Mouse (Mus musculus): ENCODE results near the gene Ncln.
A peak's percentile ranks its signal among the peaks of the same experiment; 100 is the strongest.

Gene Ncln

DNA sequence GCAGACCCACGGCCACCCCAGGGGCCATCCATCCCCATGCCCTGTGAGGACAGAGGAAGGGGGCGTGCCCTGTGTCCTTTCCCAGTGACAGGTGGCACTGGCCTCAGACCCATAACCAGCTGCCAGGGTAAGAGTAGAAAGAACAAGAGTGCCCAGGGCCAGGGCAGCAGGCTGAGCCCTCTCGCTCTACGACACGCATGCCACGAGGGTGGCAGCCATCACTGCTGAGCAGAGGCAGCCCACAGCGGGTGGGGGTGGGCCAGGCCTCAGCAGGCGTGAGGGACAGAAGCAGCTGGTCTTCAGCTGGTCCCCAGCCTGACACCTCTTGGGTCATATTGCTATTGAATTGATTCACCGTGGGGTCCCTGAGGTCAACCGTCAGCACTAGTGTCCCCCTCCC, 9.7 kb downstream of the Ncln start:
- no peak for DNase-seq

DNA sequence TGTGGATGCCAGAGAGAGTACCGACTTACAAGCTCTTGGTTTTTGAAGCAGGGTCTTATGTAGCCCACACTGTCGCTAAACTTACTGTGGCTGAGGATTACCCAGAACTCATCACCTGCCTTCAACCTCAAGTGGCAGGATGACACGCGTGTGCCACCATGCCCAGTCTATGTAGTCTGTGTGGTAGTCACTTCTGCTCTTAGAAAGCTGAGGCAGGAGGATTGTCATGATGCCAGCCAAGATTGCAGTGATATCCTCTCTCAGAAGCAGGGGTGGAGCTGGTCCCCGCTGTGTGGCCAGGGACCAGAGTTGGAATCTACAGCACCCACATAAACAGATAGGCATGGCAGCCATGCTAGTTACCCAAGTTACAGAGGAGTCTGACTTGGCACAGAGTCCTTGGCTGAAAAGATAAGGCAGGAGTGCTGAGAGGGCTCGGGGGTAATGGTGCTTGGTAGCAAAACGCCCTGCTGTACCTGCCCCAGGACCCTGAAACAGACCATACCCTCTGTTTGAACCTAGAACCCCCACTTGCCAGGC, 10.6 kb downstream of the Ncln start:
- DNase-seq = no peak

DNA sequence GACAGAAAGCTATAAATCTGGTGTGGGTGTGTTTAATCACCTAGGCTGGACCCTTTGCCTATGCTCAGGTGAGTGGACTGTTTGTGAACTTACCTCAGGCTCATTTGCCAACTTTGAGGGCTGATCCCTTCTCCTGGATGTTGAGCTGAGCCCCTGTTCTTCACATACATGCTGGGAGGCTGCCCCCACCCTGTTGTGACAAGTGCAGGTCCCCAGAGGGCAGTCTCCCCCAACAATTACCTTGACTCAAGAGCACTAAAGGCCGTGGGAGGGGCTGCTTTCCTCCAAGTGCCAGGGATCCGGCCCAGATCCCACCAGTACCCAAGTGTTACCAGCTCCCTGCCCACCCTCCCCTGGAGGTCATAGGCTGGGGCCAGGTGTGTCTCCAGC, 11.1 kb downstream of the Ncln start:
- no peak for DNase-seq

DNA sequence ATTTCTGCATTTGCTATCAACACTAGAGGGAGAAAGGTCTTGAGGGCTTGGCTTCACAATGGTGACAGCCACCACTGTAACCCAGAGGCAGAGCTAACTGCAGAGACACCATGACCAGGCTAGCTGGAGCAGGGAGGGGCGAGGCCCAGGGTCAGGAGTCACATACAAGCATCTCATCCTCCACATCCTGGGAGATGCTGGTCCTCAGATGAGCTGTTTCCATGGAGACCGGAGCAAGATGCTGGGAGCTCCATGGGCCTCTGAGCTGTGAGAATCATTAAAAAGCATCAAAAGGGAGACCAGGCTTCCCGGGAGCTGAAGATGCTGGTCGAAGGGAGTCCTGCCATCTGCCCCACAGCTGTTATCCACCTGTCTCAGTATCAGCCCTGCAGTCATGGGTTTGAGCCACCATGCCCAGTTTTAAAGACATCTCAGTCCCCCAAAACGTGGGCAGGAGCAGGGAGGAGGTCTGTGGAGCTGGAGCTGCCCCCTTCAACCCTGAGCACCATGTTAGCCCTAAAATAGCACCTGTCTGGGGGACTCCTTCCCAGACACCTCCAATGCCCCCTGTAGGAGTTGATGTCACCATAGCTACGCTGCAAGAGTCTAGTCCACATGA, 11.6 kb downstream of the Ncln start:
- no peak for DNase-seq

DNA sequence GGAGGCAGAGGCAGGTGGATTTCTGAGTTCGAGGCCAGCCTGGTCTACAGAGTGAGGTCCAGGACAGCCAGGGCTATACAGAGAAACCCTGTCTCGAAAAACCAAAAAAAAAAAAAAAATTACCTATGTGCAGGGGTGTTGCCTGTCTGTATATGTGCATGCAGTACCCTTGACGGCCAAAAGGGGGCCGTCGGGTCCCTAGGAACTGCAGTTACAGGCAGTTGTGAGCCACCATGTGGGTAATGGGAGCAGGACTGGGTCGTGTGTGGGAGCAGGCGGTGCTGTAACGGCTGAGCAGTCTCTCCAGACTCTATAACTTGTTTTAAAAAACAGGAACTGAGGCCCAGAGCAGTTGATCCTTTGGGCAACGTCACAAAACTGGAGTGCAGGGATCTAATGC, 12.2 kb downstream of the Ncln start:
- DNase-seq = peak; percentile 62

DNA sequence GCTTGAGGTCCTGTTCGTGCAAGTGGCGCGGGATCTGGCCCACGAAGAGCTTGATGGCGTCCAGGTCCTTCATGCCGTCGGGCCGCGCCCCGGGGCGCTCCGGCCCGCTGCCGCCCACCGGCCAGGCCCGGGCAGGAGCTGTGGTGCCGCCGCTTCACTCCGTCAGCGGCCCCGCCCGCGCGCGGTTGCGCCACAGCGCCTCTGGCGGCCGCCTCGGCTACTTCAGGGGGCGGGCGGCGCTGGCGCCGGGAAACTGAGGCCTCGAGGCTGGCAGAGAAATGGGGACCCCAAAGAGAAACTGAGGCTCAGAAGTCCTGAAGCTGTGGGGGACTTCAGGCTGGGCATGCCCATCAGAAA, 13.7 kb downstream of the Ncln start, which contains the start of gene Celf5:
TSS of gene Celf5 (minus strand) at position 177 of the 357 bp plus-strand sequence.
- DNase-seq = peak; percentile 80

DNA sequence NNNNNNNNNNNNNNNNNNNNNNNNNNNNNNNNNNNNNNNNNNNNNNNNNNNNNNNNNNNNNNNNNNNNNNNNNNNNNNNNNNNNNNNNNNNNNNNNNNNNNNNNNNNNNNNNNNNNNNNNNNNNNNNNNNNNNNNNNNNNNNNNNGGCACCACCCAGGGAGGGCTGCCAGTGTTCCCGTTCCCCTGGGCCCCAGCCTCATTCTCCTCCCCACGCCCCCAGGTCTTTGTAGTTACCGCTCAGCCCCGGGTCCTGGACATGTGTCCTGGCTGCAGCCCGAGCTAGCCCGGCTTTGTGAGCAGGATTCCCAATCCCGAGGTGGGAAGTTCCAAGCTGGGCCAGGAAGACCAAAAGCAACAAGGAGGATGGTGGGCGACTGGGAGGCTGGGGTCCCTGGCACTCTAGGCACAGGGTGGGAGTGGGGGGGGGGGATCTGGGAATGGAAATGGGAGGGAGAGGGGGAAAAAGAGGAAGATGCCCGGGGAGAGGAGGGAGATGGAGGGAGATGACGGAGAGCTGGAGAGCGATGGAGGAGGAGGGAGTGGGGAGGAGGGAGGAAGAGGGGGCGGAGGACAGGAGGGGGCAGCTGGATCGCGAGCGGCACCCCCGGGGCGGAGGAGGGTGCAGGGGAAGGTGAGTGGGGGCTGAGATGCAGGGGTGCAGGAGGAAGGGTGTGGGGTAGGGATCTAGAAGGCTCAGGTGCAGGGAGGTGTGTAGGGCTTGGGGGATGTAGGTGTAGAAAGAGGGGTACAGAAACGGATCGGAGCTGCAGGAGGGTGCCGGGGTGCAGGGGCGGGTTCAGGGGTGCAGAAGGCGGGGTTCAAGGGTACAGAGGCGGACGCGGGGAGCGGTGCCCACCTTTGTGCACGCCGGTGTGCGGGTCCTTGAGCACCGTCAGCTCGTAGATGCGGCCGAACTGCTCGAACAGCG, 14.3 kb downstream of the Ncln start:
- DNase-seq = peak; percentile 62

DNA sequence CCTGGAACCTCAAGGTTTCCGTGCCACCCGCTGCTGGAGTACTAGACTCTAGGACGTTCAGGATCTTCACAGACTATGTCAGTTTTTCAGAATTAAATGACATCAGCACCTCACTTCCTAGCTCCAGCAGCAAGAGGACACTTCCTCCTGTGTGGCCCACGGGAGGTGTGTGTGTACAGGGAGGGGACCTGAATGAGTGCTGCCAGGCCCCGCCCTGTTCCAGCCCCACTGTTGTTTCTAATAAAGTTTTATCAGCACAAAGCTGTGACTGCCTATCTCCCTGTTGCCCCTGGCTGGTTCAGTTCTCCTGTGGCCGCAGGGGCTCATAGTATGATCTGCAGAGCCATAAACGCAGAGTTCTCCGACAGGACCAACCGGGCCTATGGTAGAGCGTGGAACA, 21.7 kb downstream of the Ncln start:
- no peak for DNase-seq

DNA sequence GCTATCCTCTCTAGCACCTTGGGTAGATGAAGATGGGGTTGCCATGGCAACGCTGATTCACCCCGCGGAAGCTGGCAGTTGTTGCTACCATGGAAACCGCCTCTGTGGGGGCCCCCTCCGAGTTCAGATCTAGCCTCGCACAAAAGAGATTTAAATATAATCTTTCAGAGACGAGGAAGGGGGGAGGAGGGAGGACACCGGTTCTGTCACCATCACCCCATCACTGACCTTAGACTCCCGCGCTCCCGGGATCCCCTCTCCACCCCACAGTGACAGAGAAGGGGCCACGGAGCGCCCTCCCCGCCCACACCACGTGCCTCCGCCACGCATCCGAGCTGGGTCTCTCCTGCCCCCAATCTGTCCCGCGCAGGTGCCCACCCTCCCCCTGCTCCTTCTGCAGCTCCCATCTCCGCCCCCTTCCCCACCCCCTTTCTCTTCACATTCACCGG, 23.2 kb downstream of the Ncln start:
- DNase-seq = peak; percentile 86

DNA sequence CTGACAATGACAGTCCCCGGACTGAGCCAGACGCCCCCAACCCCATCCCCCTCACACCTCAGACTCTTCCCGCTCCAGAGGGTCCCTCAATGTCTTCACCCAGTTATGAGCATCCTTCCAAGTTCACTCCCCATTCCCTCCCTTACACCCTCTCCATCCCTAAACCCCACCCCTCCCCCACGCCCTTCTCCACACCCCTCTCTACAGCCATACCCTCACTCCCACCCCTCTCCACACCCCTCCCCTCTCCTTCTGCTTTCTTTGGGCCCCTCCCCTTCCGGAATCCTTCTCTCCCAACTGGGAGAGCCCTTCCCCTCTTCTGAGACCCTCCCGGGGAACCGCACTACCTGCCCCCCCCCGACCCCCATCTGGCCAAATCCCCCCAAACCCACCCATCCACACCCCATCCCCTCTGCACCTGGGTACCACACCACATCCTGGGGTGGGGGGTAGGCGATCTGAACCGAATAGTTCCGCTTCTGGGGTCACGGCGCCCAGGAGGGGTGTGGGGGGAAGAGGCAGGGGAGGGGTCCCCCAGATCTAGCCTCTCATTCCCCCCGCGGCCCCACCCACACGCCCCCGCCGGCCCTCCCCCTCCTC, 23.7 kb downstream of the Ncln start:
- DNase-seq = peak; percentile 55

DNA sequence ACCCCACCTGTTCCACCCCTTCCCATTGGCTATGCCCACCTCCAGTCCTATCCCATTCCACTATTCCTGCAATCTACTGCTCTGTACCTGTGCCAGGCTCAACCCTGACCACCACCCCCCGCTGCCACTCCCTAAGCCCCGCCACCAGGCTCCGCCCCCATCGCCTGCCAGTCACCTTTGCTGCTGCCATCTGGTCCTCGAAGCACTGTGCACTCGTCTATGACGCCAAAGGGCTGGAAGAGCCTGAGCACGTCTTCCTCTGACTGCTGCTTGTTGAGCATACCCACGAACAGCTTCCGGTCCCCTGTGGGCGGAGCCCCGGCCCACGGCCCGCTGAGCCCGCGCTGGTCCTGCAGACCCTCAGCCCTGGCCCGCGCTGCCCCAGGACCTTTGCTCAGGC, 25.7 kb downstream of the Ncln start:
- DNase-seq = no peak

DNA sequence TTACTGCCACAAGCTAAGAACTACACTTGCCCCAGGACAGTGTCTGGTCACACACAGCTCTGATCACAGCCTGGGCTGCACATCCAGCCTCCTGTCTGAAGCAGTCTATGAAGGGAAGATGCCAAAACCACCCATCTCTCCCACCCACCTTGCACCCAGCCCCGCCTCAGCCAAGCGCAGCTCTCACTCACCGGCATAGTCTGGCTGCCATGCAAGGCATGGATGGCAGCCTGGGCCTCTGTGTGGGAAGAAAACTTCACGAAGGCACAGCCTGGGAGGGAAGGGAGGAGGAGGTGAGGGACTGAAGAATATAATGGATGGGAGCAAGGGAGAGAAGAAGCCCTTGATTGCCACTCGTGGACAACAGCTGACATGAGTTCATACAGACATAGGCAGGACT, 26.9 kb downstream of the Ncln start:
- DNase-seq = no peak

DNA sequence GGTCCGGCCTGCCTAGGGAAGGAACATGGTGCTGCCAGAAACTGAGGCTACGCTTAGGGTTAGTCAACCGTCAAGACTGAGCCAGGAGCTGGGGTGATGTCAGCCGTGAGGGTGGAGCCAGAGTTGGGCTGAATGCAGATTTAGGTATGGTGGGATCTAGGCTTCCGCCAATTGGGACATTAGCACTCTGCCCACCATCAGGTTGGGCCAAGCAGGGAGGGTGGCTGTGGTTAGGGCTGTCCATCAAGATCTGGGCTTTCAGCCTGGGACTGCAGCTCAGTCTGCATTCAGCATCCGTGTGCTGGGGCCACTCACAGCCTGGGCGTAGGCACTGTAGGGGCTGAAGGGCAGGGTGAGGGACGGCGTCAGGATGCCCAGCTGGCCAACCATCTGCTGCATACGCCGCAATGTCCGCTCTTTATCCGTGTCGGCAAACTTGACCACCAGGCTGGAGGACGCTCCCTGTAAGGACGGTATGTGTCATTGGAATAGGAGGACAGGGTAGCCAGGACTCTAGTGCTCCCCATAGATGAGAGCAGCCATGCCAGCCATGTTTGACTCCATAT, 28.4 kb downstream of the Ncln start:
- DNase-seq = peak; percentile 2

DNA sequence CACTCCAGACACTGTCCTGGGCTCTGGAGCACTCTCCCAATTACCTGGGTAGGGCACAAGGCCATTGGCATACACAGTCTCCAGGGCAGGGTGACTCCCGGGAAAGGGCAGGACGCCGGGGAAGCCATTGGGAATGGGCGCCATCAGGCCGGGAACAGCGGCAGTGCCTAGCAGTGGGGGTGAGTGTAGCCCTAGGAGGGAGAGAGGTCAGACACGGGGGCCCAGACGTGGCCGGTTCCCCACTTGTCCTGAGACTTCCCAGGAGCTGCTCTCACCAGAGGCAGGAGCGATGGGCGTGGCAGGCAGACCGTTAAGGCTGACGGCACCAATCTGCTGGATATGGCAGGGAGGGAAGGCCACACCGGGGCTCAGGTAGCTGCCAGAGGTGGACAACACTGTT, 29.3 kb downstream of the Ncln start:
- DNase-seq = peak; percentile 12

DNA sequence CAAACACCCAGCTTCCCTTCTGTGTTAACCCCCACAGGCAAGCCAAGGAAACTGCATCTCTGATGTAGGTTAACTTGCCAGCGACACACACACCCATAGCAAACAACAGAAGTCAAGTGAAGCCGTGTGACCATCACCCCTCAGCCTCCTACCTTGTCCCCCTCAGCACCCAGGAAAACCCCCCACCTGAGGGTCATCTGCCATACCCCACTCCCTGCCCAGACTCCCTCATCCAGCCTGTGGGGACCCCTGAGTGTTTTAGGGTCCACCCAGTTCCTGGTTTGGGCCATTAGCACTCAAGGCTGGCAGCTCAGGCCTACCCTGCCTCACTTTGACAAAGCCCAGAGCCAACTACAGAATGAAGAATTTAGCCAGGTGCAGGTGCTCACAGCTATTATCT, 30.1 kb downstream of the Ncln start:
- peak; percentile 2 for DNase-seq

DNA sequence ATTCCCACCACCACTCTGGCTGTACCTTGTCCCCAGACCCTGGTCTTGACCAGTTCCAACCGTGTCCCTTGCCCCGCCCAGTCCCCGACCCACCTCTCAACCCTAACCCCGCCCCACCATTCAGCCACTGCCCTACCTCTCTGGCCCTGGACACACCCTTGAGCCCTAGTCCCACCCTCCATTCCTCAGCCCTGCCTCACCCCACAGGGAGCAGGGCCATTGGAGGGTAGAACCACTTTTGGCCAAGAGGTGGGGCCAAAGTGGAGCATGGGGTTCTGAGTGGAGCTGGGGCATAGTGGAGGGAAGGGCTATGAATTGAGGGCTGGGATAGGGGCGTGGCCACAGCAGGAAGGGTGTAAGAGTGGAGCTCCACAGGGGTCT, 30.9 kb downstream of the Ncln start:
- peak; percentile 5 for DNase-seq

DNA sequence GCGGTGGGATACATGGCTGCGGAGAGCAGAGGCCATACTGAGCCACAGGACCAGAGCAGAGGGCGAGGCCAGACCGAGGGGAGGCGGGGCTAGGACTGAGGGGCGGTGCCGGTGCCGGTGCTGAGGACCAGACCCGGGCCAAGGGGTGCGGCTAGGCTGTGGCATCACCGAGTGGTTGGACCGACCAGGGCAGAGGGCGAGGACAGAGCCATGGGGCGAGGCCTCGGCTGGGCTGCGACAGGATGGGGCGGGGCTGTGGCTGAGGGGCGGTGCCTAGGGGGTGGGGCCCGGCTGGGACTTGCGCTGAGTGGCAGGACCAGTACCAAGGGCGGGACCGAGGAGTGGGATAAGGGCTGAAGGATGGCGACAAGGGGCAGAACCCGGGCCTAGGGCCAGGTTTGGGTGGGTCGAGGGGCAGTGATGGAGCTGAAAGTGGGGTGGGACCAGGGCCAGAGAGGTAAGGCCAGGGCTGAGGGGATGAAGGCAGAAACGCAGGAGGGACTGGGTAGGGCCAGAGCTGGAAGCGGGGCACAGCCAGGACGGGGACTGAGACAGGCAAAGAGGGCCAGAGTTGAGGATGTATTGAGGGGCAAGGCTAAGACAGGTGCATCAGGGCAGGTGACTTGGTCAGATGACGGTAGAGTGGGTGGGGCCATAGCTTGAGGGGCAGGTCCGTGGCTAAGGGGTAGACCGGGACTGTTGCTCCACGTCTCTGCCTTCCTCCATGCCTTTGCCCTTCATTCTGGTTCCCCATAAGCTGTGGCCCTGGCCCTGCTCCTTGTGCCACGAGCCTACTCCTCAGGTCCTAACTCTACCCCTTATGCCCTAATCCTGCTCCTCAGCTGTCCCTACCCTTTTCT, 31.6 kb downstream of the Ncln start:
- DNase-seq = peak; percentile 33

DNA sequence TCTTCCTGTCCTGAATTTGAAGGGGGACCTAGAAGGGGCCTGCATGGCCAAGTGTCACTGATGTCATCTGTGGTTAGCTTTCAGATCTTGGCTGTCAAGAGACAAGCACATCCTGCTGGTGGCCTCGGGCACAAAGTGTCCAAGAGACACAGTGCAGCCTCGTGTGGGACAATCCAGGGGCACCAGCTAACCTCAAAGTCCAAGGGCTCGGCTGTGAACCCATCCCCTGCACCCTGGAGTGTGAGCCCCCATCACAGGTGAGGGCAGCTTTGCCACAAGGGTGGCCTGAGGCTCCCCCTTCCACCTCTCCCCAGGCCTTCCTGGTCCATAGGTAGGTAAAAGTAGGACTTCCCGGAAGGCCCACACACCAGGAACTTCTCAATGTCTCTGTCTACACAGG, 32.7 kb downstream of the Ncln start:
- peak; percentile 3 for DNase-seq

DNA sequence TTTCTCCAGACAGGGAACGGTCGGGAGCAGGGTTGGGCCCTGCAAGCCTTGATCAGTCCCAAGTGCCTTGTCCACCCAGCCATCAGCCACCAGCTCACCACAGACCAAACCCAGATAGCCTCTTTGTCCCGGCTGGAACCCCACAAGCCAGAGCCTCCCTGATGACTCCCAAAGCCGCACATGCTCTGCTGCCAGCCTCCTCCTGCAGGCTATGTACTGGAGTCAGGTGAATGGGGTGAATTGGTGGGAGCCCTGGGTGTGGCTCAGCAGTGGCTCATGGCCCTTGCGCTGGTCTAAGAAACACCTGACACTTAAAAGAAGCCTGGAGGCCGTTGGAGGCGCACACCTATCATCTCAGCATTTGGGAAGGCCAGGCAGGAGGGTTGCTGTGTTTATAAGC, 33.3 kb downstream of the Ncln start:
- DNase-seq = peak; percentile 8

DNA sequence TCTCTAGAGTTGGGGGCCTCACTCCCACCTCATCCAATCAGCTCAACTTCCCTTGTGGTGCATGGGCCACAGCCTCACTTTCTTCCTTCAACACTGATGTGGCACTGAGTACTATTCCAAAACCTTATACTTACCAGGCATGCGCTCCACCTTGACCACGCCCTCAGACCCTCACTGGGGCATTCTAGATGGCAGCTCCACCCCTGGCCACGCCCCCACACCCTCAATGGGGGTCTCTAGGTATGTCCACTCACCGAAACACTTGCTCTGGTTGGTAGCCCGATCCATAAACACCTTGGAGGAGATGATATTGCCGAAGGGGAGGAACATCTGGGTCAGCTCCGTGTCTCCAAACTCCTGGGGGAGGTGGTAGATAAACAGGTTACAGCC, 33.8 kb downstream of the Ncln start:
- DNase-seq = no peak

DNA sequence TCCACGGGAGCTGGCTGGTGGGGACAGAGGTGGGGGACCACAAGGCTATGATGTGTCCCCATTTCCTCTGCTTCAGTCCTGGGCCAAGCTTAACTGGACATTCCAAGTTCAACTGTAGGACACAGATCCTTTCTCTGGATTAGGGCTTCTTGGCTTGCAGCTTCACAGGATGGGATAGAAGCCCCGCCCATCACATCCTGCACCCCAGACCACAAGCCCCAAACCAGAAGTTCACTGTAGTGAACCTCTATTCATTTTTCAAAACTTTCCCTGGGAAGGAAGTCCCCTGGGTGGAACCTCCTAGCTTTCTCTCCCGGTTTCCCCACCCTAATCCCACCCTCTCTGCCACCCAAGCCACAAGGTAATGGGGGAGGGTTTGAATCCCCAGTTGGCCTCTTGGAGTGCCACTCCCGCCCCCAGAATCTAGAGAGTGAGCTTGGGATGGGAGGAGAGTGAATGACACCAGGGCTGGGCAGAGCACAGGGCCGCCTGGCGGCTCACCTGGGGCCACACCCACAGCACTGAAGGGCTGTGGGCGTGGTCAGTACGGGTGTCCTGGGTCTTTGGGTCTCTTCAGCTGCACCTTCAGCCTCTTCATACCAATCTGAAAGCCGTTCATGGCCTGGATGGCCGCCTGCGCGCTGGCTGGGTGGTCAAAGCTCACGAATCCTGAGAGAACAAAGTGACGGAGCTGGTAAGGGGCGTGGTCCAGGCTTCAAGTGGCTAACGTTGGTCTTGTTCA, 34.3 kb downstream of the Ncln start:
- peak; percentile 10 for DNase-seq

DNA sequence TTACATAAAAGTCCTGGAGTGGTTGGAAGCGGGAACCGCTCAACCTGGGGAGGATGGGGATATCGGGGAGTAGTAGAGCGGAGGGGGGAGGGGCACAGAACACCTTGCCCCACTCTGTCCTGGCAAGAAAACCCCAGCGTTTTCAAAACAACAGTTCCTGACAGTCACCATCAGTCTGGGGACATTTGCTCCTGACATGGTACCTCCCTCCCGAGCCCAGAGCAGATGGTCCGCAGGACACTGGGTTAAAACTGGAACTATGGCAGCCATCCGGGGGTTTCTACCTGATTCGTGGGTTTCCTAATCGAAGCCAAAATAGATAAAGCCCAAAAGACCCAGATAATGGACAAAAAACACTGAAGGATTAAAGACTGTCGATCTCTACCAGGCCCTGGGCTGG, 35.2 kb downstream of the Ncln start:
- peak; percentile 8 for DNase-seq
